Mouse (Mus musculus) limb, embryonic 14.5 days (tissue): ENCODE results near the gene Slc35g3. TPM values are rescaled to one million over a fixed set of nuclear protein-coding genes. Genes with fewer than 3 reads are reported as not detected.

Experiments
- ATAC-seq: fragments of 200-750 bp; cut with Nextera tagmentation; 2 replicates; pipeline ENCODE4 v1.8.0; 2017; ENCODE audit warnings: low read depth, moderate number of reproducible peaks, moderate TSS enrichment; ENCODE audit not compliant: low FRiP score
- DNase-seq: peaks from one replicate; pipeline ENCODE4 v3.0.0-alpha.2; 2015; ENCODE audit warnings: low spot score
- H3K27ac ChIP-seq: fragments of 300-500 bp; sonication (generic); replicated peaks from 2 replicates; pipeline ENCODE4 v1.5.1; 2014; ENCODE audit warnings: low read depth, mild to moderate bottlenecking, low read length, moderate library complexity, mixed read lengths
- H3K27me3 ChIP-seq: fragments of 300-500 bp; sonication (generic); 2 replicates; pipeline ENCODE4 v1.6.1; 2014; ENCODE audit warnings: low read length, mixed read lengths; ENCODE audit not compliant: control insufficient read depth, insufficient read depth
- H3K36me3 ChIP-seq: fragments of 300-500 bp; sonication (generic); 2 replicates; pipeline ENCODE4 v1.6.1; 2014; ENCODE audit warnings: mild to moderate bottlenecking, low read length, moderate library complexity, mixed read lengths; ENCODE audit not compliant: control insufficient read depth, insufficient read depth
- H3K4me1 ChIP-seq: fragments of 300-500 bp; sonication (generic); 2 replicates; pipeline ENCODE4 v1.6.1; 2014; ENCODE audit warnings: antibody characterized with exemption, low read length, mixed read lengths; ENCODE audit not compliant: control insufficient read depth, insufficient read depth
- H3K4me2 ChIP-seq: fragments of 300-500 bp; sonication (generic); replicated peaks from 2 replicates; pipeline ENCODE4 v1.6.1; 2014; ENCODE audit warnings: low read depth, mild to moderate bottlenecking, low read length, moderate library complexity; ENCODE audit not compliant: severe bottlenecking
- H3K4me3 ChIP-seq: fragments of 300-500 bp; sonication (generic); replicated peaks from 2 replicates; pipeline ENCODE4 v1.5.1; 2014; ENCODE audit warnings: low read length
- H3K9ac ChIP-seq: fragments of 300-500 bp; sonication (generic); 2 replicates; pipeline ENCODE4 v1.6.1; 2014; ENCODE audit warnings: mild to moderate bottlenecking, low read depth, low read length, moderate library complexity; ENCODE audit not compliant: severe bottlenecking
- H3K9me3 ChIP-seq: fragments of 300-500 bp; sonication (generic); 2 replicates; pipeline ENCODE4 v1.6.1; 2016; ENCODE audit warnings: low read length; ENCODE audit not compliant: control insufficient read depth
- POLR2A ChIP-seq: fragments of 200-500 bp; IDR thresholded peaks from 2 replicates; pipeline ENCODE4 v1.8.0; 2012; ENCODE audit warnings: inconsistent platforms, mild to moderate bottlenecking, moderate library complexity, borderline replicate concordance; ENCODE audit not compliant: insufficient read depth, insufficient read length; ENCODE audit errors: extremely low read depth
- WGBS: fragments of 180-500 bp; shearing (Covaris S2); extraction: QIAGEN DNeasy Blood & Tissue Kit; methylation state at CpG from one replicate; pipeline ENCODE4 v1.1.7; 2014; 5-methylcytosine and 5-hydroxymethylcytosine counted together
- polyA plus RNA-seq, 2 experiments: library from polyadenylated mRNA; depleted of rRNA in 1 of 2; stranded (reverse) in 1 of 2; unstranded in 1 of 2; fragments of >200 nt; fragmentation: Nextera tagmentation in 1 of 2; extraction: Ambion mirVana in 1 of 2; gene quantifications; 2 replicates each; pipeline versions ENCODE4 v1.2.1 to v1.2.3; 2012 to 2014

Slc35g3 gene
- polyA plus RNA-seq, 2 experiments, result 0.21 to 0.23 TPM

DNA sequence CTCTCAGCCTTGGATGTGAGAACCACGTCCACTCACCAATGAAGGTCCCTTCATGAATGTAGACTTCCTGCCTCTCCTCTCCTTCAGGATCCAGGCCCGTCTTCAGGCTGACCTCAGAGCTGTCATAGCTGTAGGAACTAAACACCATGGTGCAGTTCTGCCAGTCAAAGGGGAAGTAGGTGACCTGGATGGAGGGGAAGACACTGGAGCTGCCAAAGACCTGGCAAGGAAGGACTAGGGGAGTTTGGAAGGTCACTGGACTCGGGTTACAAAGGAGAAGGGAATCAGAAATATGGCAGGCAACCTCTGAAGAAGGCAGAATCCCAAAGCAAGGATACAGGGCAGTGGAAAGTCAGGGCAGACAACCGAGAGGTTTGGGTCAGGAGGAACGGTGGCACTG lies 31.7 kb upstream of the Slc35g3 start:
- H3K4me2 ChIP-seq, result no peak overlapping the region
- H3K36me3 ChIP-seq, result no peaks in the 10 kb centered on the region
- H3K27ac ChIP-seq, result no peak overlapping the region
- H3K9me3 ChIP-seq, result no peaks in the 10 kb centered on the region
- TF ChIP-seq POLR2A, result no peak
- 61% methylated on average over 5 of the region's 5 CpGs for WGBS
- no peak overlapping the region for H3K4me3 ChIP-seq
- DNase-seq (no peak), ATAC-seq (no peak)
- H3K27me3 ChIP-seq, result no peaks in the 10 kb centered on the region
- no peak overlapping the region for H3K9ac ChIP-seq
- peaks cover 4% of the 10 kb centered on the region for H3K4me1 ChIP-seq

DNA sequence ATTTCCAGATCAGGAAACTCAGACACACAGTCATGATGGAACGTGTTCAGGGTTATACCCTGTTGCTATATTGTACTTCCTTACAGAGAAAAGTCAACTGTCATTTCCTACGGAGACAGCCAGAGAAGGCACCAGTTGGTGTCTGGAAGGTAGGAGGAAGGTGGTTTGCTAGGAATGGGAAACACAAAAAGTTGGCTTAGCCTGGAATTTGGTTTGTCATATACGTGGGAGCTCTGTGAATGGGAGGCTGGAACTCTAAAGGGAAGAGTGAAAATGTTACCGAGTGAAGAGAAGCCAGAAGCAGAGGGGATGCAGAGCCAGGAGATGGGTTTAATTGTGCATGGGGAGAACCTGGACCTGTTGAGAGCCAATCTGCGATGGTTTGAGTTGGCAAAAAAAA lies 29.7 kb upstream of the Slc35g3 start:
- WGBS, result 66% methylated on average over 5 of the region's 5 CpGs
- H3K36me3 ChIP-seq, result no peaks in the 10 kb centered on the region
- H3K27me3 ChIP-seq, result no peaks in the 10 kb centered on the region
- H3K4me2 ChIP-seq, result no peak overlapping the region
- DNase-seq (no peak), ATAC-seq (no peak)
- H3K27ac ChIP-seq, result no peak overlapping the region
- H3K4me3 ChIP-seq, result no peak overlapping the region
- H3K9ac ChIP-seq, result no peak overlapping the region
- H3K9me3 ChIP-seq, result no peaks in the 10 kb centered on the region
- no peak for TF ChIP-seq POLR2A
- peaks cover 4% of the 10 kb centered on the region for H3K4me1 ChIP-seq

DNA sequence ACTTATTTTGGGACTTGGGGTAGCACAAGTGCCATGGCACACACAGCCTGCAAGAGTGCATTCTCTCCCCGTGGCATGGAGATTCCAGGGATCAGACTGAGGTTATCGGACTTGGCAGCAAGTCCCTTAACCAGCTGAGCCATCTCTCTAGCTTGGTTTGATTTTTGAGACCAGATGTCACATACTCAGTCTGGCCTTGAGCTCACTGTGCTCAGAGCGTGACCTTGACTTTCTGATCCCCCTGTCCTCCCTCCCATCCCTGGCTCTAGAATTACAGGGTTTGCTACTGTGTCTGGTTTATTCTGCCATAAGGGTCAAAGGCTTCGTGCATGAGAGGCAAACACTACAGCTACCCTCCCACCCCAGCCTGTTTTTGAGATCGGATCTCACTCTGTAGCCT lies 27.7 kb upstream of the Slc35g3 start:
- ATAC-seq (no peak), DNase-seq (no peak)

DNA sequence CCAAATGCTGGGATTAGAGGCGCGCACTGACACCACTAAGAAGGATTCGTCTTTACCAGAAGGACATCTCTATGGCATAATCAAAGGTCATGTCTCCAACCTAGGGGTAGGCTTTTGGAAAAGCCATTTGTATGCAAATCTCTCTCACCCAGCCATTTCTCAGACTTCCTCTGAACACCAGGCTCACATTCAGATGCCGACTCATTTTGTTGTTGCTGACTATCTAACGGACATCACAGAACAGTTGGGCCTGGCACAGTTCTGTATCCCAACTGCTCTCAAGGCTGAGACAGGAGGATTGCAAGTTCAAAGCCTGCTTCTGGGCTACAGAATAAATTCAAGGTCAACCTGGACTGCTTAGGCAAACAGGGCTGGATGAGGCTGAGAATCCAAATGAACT lies 25.5 kb upstream of the Slc35g3 start:
- no peak overlapping the region for H3K27ac ChIP-seq
- H3K9ac ChIP-seq, result no peak overlapping the region
- DNase-seq (no peak), ATAC-seq (no peak)
- no peak overlapping the region for H3K4me3 ChIP-seq
- TF ChIP-seq POLR2A, result no peak
- H3K9me3 ChIP-seq, result no peaks in the 10 kb centered on the region
- H3K4me1 ChIP-seq, result no peaks in the 10 kb centered on the region
- WGBS, result 88% methylated on average over 5 of the region's 5 CpGs
- H3K36me3 ChIP-seq, result no peaks in the 10 kb centered on the region
- no peak overlapping the region for H3K4me2 ChIP-seq
- H3K27me3 ChIP-seq, result no peaks in the 10 kb centered on the region

More for the DNA sequence above, 27.7 kb upstream of the Slc35g3 start:
- Histone ChIP-seq H3K9me3 (no peaks in the 10 kb centered on the region), H3K27ac (no peak overlapping the region), H3K36me3 (no peaks in the 10 kb centered on the region), H3K9ac (no peak overlapping the region), H3K27me3 (no peaks in the 10 kb centered on the region), H3K4me2 (no peak overlapping the region), H3K4me1 (no peaks in the 10 kb centered on the region), H3K4me3 (no peak overlapping the region)
- WGBS, result 65% methylated on average over 5 of the region's 5 CpGs
- no peak for TF ChIP-seq POLR2A

DNA sequence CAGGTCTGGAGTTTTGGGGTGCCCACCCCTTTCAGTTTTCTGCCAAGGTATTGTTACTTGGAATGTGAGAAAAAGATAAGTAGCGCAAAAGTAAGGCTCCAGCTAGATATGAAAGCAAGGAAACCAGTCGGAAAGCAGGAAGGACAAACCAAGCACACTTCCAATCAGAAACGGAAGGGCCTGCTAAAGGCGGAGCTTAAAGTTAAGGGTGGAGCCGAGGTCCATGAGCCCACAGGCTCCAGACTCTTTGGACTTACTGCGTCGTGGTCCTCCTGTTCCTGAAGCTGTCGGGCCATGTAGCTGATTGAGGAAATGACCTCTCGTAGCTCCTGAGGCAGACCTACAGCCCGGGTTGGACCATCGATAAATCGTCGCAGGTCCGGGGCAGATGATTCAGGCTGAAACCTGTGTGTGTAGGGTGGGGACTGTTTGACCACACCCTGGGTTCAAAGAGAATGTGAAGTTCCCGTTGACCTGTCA lies 23.1 kb upstream of the Slc35g3 start:
- DNase-seq (no peak), ATAC-seq (no peak)
- Histone ChIP-seq H3K9me3 (no peaks in the 10 kb centered on the region), H3K4me1 (no peaks in the 10 kb centered on the region), H3K27ac (no peak overlapping the region), H3K9ac (no peak overlapping the region), H3K36me3 (no peaks in the 10 kb centered on the region), H3K27me3 (no peaks in the 10 kb centered on the region), H3K4me3 (0 out of 2 replicates have a peak overlapping the region, but pooled peaks have one; percentile 7), H3K4me2 (peak overlapping the region; percentile 15; the same call in 1 of the 2 replicates)
- WGBS, result 35% methylated on average over 15 of the region's 15 CpGs
- no peak for TF ChIP-seq POLR2A

DNA sequence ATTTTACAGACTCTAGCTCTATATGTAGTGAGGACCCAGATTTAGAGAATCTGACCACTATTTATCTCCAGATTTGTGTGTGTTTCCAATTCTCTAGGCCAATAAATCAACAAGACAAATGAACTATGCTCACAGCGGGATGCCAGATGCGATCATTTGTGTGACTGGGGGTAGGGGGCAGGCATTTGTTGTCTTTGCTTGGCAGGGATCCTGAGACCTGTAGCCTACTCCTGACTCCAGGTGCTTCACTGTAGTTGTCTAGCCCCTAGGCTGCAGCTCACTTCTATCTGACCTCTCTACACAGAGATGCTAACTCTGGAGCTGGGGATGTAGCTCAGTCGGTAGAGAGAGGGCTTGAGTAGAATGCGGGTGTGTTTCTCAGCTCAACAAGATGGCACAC lies 20.1 kb upstream of the Slc35g3 start:
- ATAC-seq (no peak), DNase-seq (no peak)
- no peak overlapping the region for H3K9ac ChIP-seq
- no peaks in the 10 kb centered on the region for H3K27me3 ChIP-seq
- no peak for TF ChIP-seq POLR2A
- no peak overlapping the region for H3K4me3 ChIP-seq
- H3K4me1 ChIP-seq, result peaks cover 6% of the 10 kb centered on the region
- no peak overlapping the region for H3K27ac ChIP-seq
- no peaks in the 10 kb centered on the region for H3K9me3 ChIP-seq
- H3K36me3 ChIP-seq, result peaks cover 18% of the 10 kb centered on the region
- 19% methylated on average over 4 of the region's 4 CpGs for WGBS
- no peak overlapping the region for H3K4me2 ChIP-seq
